Mouse (Mus musculus): Measurements from ENCODE around the gene Wasf3. TPM values are rescaled to one million over a fixed set of nuclear protein-coding genes. Genes with fewer than 3 reads are reported as not detected.

Wasf3 gene
- polyA plus RNA-seq (2014; fragmentation: Nextera tagmentation; extraction: Ambion mirVana): 3.8 and 3.9 TPM in 2 replicates

DNA sequence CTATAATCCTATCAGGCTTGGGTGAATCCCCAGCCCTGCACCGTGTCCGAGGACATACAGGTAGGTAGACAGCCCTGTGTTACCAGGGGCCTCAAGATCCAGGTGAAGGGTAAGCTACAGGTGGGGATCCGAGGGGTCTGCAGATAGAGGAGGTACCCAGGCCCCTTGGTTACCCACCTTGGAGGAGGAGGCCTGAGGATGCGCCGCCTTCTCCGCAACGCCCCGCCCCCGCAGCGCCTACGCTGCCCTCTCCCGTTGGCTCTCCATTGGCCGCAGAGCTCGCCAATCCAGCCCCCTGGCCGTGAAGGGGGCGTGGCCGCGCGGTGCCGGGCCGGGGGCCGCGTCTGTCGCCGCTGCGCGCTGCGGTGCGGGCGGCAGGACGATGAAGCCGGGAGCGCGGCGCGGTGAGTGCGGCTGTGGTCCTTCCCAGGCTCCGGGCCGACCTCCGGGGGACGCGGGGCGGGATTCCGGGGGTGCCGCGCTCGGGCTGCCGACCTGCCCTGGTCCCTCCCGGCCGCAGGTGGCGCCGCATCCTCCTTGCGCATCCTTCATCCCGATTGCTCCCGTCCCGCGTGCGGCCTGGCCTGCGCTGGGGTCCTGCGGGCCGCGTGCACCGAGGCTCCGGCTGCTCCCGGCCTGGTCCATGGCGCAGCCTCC is at the start of gene Wasf3:
Wasf3 (plus strand) TSS at position 51 of the 657 bp plus-strand sequence.
- no peaks in the 10 kb centered on the region for H3K36me3 ChIP-seq (replicated peaks; ENCODE audit: control insufficient read depth, insufficient read depth, low read depth, low read length)
- H3K27me3 ChIP-seq (ENCODE audit: control insufficient read depth, insufficient read depth, low read length): no peaks in the 10 kb centered on the region
- WGBS: under 1% methylated on average over 56 of the region's 66 CpGs
- H3K4me3 ChIP-seq (ENCODE audit: low read depth, low read length): peak within 1 kb of the TSS; percentile 68
- no peaks in the 10 kb centered on the region for H3K4me1 ChIP-seq (ENCODE audit: control insufficient read depth, insufficient read depth, low read length)
- H3K9me3 ChIP-seq (replicated peaks; ENCODE audit: control insufficient read depth, low read length): no peaks in the 10 kb centered on the region
- peak; percentile 90 for DNase-seq (ENCODE audit: low spot score)
- peak; percentile 97 for ATAC-seq (replicated peaks; ENCODE audit: insufficient number of reproducible peaks, low FRiP score, low TSS enrichment, low read depth)
- H3K27ac ChIP-seq (replicated peaks; ENCODE audit: low read depth, low read length): no peak within 1 kb of the TSS; the same call in 1 of the 2 replicates
- H3K4me2 ChIP-seq (ENCODE audit: low read depth, low read length): peak within 1 kb of the TSS; percentile 84
- H3K9ac ChIP-seq (replicated peaks; ENCODE audit: low read length): peak within 1 kb of the TSS; percentile 79

DNA sequence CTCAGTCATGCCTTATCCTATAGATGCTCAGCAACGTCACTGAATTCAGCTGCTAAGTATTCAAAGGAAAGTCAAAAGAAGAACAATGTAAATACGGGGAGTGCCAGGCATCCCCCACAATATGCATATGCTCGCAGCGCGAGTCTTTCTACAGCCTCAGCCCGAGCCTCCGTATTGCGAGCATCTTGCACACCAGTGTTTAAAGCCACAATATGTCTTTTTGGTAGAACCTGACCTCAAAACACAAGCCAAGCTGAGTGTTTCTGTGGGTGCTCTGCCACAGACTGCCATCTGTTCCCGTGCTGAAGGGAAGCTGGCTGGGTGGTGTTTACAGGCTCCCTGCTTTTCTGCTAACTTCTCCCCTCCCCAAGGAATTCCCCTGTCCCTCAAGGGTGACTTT is 46.7 kb upstream of the Wasf3 start:
- no peaks in the 10 kb centered on the region for H3K27me3 ChIP-seq (ENCODE audit: control insufficient read depth, insufficient read depth, low read length)
- no peaks in the 10 kb centered on the region for H3K9me3 ChIP-seq (replicated peaks; ENCODE audit: control insufficient read depth, low read length)
- no peak for DNase-seq (ENCODE audit: low spot score)
- H3K4me3 ChIP-seq (ENCODE audit: low read depth, low read length): no peak overlapping the region
- H3K27ac ChIP-seq (replicated peaks; ENCODE audit: low read depth, low read length): no peak overlapping the region
- H3K36me3 ChIP-seq (replicated peaks; ENCODE audit: control insufficient read depth, insufficient read depth, low read depth, low read length): no peaks in the 10 kb centered on the region
- H3K4me2 ChIP-seq (ENCODE audit: low read depth, low read length): no peak overlapping the region
- H3K4me1 ChIP-seq (ENCODE audit: control insufficient read depth, insufficient read depth, low read length): no peaks in the 10 kb centered on the region
- no peak overlapping the region for H3K9ac ChIP-seq (replicated peaks; ENCODE audit: low read length)
- 61% methylated on average over 9 of the region's 9 CpGs for WGBS
- no peak for ATAC-seq (replicated peaks; ENCODE audit: insufficient number of reproducible peaks, low FRiP score, low TSS enrichment, low read depth)

DNA sequence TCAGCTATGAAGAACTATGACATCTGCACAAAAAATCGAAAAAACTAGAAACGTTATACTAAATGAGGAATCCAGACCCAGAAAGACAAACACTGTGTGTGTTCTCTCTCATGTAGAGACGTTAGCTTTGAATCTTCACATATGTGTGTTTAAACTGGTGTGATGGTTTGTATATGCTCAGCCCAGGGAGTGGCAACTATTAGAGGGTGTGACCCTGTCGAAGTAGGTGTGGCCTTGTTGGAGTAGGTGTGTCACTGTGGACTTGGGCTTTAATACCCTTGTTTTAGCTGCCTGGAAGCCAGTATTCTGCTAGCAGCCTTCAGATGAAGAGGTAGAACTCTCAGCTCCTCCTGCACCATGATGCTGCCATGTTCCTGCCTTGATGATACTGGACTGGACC is 44.7 kb upstream of the Wasf3 start:
- no peak overlapping the region for H3K4me2 ChIP-seq (ENCODE audit: low read depth, low read length)
- 86% methylated on average over 4 of the region's 4 CpGs for WGBS
- H3K27me3 ChIP-seq (ENCODE audit: control insufficient read depth, insufficient read depth, low read length): no peaks in the 10 kb centered on the region
- ATAC-seq (replicated peaks; ENCODE audit: insufficient number of reproducible peaks, low FRiP score, low TSS enrichment, low read depth) (no peak), DNase-seq (ENCODE audit: low spot score) (no peak)
- H3K9me3 ChIP-seq (replicated peaks; ENCODE audit: control insufficient read depth, low read length): no peaks in the 10 kb centered on the region
- H3K4me1 ChIP-seq (ENCODE audit: control insufficient read depth, insufficient read depth, low read length): no peaks in the 10 kb centered on the region
- H3K4me3 ChIP-seq (ENCODE audit: low read depth, low read length): no peak overlapping the region
- H3K9ac ChIP-seq (replicated peaks; ENCODE audit: low read length): no peak overlapping the region
- no peaks in the 10 kb centered on the region for H3K36me3 ChIP-seq (replicated peaks; ENCODE audit: control insufficient read depth, insufficient read depth, low read depth, low read length)
- H3K27ac ChIP-seq (replicated peaks; ENCODE audit: low read depth, low read length): no peak overlapping the region

DNA sequence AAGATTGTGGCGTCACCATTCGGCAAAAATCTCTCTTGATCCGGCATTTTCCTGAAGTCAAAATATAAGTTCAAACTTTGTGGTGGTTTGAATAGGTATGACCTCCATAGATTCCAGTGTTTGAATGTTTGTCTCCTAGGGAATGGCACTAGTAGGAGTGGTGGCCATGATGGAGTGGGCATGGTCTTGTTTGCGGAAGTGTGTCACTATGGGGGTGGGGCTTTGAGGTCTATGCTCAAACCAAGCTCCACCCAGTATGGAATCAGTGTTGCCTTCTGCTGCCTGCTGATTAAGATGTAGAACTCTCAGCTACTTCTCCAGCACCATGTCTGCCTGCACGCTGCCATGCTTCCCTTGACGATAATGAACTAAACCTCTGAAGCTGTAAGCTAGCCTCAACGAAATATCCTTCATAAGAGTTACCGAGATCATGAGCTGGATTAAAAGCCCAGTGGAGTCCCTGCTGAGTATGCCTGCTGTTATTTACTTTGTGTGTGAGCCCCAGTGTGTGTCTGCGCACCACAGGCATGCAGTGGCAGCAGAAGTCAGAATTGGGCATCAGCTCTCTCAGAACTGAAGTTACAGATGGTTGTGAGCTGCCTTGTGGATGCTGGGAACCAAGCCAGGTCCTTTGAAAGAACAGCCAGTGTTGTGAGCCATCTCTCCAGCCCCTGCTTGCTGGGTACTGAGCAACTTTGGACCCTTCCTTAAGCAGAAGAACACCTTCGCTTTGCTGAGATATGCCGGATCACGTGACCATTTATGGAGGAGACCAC is 39.7 kb upstream of the Wasf3 start:
- H3K4me2 ChIP-seq (ENCODE audit: low read depth, low read length): no peak overlapping the region

GRCm38 (mm10) chr5:146347081-146347480 is 37.7 kb upstream of the Wasf3 start:
- H3K27me3 ChIP-seq (ENCODE audit: control insufficient read depth, insufficient read depth, low read length): no peaks in the 10 kb centered on the region
- no peaks in the 10 kb centered on the region for H3K9me3 ChIP-seq (replicated peaks; ENCODE audit: control insufficient read depth, low read length)
- H3K36me3 ChIP-seq (replicated peaks; ENCODE audit: control insufficient read depth, insufficient read depth, low read depth, low read length): no peaks in the 10 kb centered on the region
- 83% methylated on average over 6 of the region's 6 CpGs for WGBS
- no peak overlapping the region for H3K27ac ChIP-seq (replicated peaks; ENCODE audit: low read depth, low read length)
- no peak for DNase-seq (ENCODE audit: low spot score)
- H3K4me1 ChIP-seq (ENCODE audit: control insufficient read depth, insufficient read depth, low read length): no peaks in the 10 kb centered on the region
- no peak overlapping the region for H3K4me2 ChIP-seq (ENCODE audit: low read depth, low read length)
- no peak overlapping the region for H3K4me3 ChIP-seq (ENCODE audit: low read depth, low read length)
- ATAC-seq (replicated peaks; ENCODE audit: insufficient number of reproducible peaks, low FRiP score, low TSS enrichment, low read depth): no peak
- H3K9ac ChIP-seq (replicated peaks; ENCODE audit: low read length): no peak overlapping the region

More for the DNA sequence above, 39.7 kb upstream of the Wasf3 start:
- DNase-seq (ENCODE audit: low spot score): no peak
- no peak overlapping the region for H3K4me3 ChIP-seq (ENCODE audit: low read depth, low read length)
- no peaks in the 10 kb centered on the region for H3K9me3 ChIP-seq (replicated peaks; ENCODE audit: control insufficient read depth, low read length)
- H3K4me1 ChIP-seq (ENCODE audit: control insufficient read depth, insufficient read depth, low read length): no peaks in the 10 kb centered on the region
- H3K27ac ChIP-seq (replicated peaks; ENCODE audit: low read depth, low read length): no peak overlapping the region
- no peak overlapping the region for H3K9ac ChIP-seq (replicated peaks; ENCODE audit: low read length)
- H3K27me3 ChIP-seq (ENCODE audit: control insufficient read depth, insufficient read depth, low read length): no peaks in the 10 kb centered on the region
- no peak for ATAC-seq (replicated peaks; ENCODE audit: insufficient number of reproducible peaks, low FRiP score, low TSS enrichment, low read depth)
- WGBS: 89% methylated on average over 12 of the region's 12 CpGs
- no peaks in the 10 kb centered on the region for H3K36me3 ChIP-seq (replicated peaks; ENCODE audit: control insufficient read depth, insufficient read depth, low read depth, low read length)

DNA sequence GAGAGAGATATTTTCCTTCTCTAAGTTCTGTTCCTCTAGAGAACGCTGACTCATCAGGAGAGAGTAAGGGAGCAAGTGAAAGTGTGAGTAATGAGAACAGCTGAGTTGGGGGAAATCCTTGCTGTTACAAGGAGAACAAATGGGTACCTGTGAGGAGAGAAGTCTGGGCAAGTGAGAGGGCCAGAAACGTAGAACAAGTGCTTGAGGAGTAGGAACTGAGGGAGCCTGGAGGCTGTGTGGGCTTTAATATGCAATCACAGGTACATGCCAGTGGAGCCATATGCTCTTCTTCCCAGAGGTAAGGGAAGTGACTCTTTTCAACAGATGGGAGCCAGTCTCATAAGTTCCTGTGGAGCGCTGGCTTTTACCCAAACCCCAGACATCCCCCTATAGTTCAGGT is 35.6 kb upstream of the Wasf3 start:
- Histone ChIP-seq H3K4me2 (ENCODE audit: low read depth, low read length) (no peak overlapping the region), H3K27ac (replicated peaks; ENCODE audit: low read depth, low read length) (no peak overlapping the region), H3K9me3 (replicated peaks; ENCODE audit: control insufficient read depth, low read length) (no peaks in the 10 kb centered on the region)

GRCm38 (mm10) chr5:146350784-146351183 is 34.0 kb upstream of the Wasf3 start:
- no peak overlapping the region for H3K4me2 ChIP-seq (ENCODE audit: low read depth, low read length)
- no peaks in the 10 kb centered on the region for H3K36me3 ChIP-seq (replicated peaks; ENCODE audit: control insufficient read depth, insufficient read depth, low read depth, low read length)
- no peaks in the 10 kb centered on the region for H3K4me1 ChIP-seq (ENCODE audit: control insufficient read depth, insufficient read depth, low read length)
- no peak for DNase-seq (ENCODE audit: low spot score)
- no peaks in the 10 kb centered on the region for H3K27me3 ChIP-seq (ENCODE audit: control insufficient read depth, insufficient read depth, low read length)
- no peak overlapping the region for H3K9ac ChIP-seq (replicated peaks; ENCODE audit: low read length)
- no peak for ATAC-seq (replicated peaks; ENCODE audit: insufficient number of reproducible peaks, low FRiP score, low TSS enrichment, low read depth)
- no peak overlapping the region for H3K27ac ChIP-seq (replicated peaks; ENCODE audit: low read depth, low read length)
- H3K9me3 ChIP-seq (replicated peaks; ENCODE audit: control insufficient read depth, low read length): no peaks in the 10 kb centered on the region
- 86% methylated on average over 11 of the region's 11 CpGs for WGBS
- H3K4me3 ChIP-seq (ENCODE audit: low read depth, low read length): no peak overlapping the region

More for the DNA sequence above, 35.6 kb upstream of the Wasf3 start:
- no peak for ATAC-seq (replicated peaks; ENCODE audit: insufficient number of reproducible peaks, low FRiP score, low TSS enrichment, low read depth)
- 78% methylated on average over 3 of the region's 3 CpGs for WGBS
- DNase-seq (ENCODE audit: low spot score): no peak
- no peaks in the 10 kb centered on the region for H3K36me3 ChIP-seq (replicated peaks; ENCODE audit: control insufficient read depth, insufficient read depth, low read depth, low read length)
- no peak overlapping the region for H3K4me3 ChIP-seq (ENCODE audit: low read depth, low read length)
- no peaks in the 10 kb centered on the region for H3K27me3 ChIP-seq (ENCODE audit: control insufficient read depth, insufficient read depth, low read length)
- H3K9ac ChIP-seq (replicated peaks; ENCODE audit: low read length): no peak overlapping the region
- no peaks in the 10 kb centered on the region for H3K4me1 ChIP-seq (ENCODE audit: control insufficient read depth, insufficient read depth, low read length)

- Histone ChIP-seq H3K4me2 (ENCODE audit: low read depth, low read length) (no peak overlapping the region), H3K9me3 (replicated peaks; ENCODE audit: control insufficient read depth, low read length) (no peaks in the 10 kb centered on the region), H3K4me3 (ENCODE audit: low read depth, low read length) (no peak overlapping the region), H3K27me3 (ENCODE audit: control insufficient read depth, insufficient read depth, low read length) (no peaks in the 10 kb centered on the region), H3K27ac (replicated peaks; ENCODE audit: low read depth, low read length) (no peak overlapping the region), H3K36me3 (replicated peaks; ENCODE audit: control insufficient read depth, insufficient read depth, low read depth, low read length) (no peaks in the 10 kb centered on the region), H3K4me1 (ENCODE audit: control insufficient read depth, insufficient read depth, low read length) (no peaks in the 10 kb centered on the region), H3K9ac (replicated peaks; ENCODE audit: low read length) (no peak overlapping the region)
- DNase-seq (ENCODE audit: low spot score): no peak
- 80% methylated on average over 7 of the region's 7 CpGs for WGBS
- ATAC-seq (replicated peaks; ENCODE audit: insufficient number of reproducible peaks, low FRiP score, low TSS enrichment, low read depth): no peak
Observed at GRCm38 (mm10) chr5:146352006-146352405, 32.8 kb upstream of the Wasf3 start.

All from embryonic facial prominence, embryonic 11.5 days (tissue).